Mouse (Mus musculus): ENCODE measurements around the gene Rrp8. TPM values are rescaled to one million over a fixed set of nuclear protein-coding genes. Genes with fewer than 3 reads are reported as not detected.
A peak's percentile ranks its signal among the peaks of the same experiment; 100 is the strongest.

Gene Rrp8
- 35.4 and 44.0 TPM in 2 replicates for polyA plus RNA-seq (2016; fragmentation: Nextera tagmentation; extraction: Ambion mirVana)

DNA sequence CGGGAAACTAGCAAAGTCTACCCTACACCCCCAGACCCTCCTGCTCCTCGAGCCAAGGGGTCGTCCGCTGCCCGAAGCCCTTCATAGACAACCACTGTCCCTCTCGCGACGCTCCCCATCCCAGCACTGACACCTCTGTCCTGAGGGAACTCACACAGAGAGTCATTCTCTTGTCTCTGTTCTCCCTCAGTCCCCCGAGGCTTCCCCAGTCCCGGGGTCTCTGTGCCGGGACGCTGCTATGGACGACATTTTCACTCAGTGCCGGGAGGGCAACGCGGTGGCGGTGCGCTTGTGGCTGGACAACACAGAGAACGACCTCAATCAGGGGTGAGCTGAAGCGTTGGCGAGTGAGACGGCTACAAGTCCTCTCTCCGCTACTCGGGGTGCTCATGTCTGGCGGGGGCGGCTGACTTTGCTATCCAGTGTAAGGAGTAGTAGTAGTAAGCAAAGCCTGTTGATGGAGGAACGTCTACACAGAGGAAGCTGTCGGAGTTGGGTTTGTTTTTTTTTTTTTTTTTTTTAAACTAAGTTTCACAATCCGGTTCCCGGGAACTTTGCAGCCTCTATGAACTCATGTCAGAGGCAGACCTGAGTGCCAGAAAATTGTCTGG is at the start of gene Rrp8:
Rrp8 (minus strand) TSS at position 475 of the 611 bp plus-strand sequence.
- Histone ChIP-seq H3K27me3 (ENCODE audit: low read depth, poor library complexity, severe bottlenecking) (no peaks in the 10 kb centered on the region), H3K4me3 (peak within 1 kb of the TSS; percentile 91), H3K36me3 (peaks cover 52% of the 10 kb centered on the region), H3K4me1 (peaks cover 40% of the 10 kb centered on the region), H3K27ac (replicated peaks) (peak within 1 kb of the TSS; percentile 92), H3K9me3 (replicated peaks) (no peaks in the 10 kb centered on the region)
- DNase-seq (ENCODE audit: low spot score): no peak
- WGBS: 2% methylated on average over 30 of the region's 30 CpGs

GRCm38 (mm10) chr7:105786506-105787284 is 49.5 kb upstream of the Rrp8 start:
- Histone ChIP-seq H3K36me3 (peaks cover 29% of the 10 kb centered on the region), H3K4me3 (peak overlapping the region; percentile 92), H3K27ac (replicated peaks) (peak overlapping the region; percentile 99), H3K27me3 (ENCODE audit: low read depth, poor library complexity, severe bottlenecking) (peaks cover 44% of the 10 kb centered on the region), H3K4me1 (peaks cover 60% of the 10 kb centered on the region), H3K9me3 (replicated peaks) (no peaks in the 10 kb centered on the region)
- DNase-seq (ENCODE audit: low spot score): no peak
- 7% methylated on average over 19 of the region's 20 CpGs for WGBS

- no peak for DNase-seq (ENCODE audit: low spot score)
- Histone ChIP-seq H3K4me1 (peaks cover 60% of the 10 kb centered on the region), H3K36me3 (peaks cover 50% of the 10 kb centered on the region), H3K27ac (replicated peaks) (no peak overlapping the region), H3K9me3 (replicated peaks) (no peaks in the 10 kb centered on the region), H3K27me3 (ENCODE audit: low read depth, poor library complexity, severe bottlenecking) (peaks cover 25% of the 10 kb centered on the region), H3K4me3 (peak overlapping the region; percentile 20; the same call in 1 of the 2 replicates)
- 44% methylated on average over 4 of the region's 4 CpGs for WGBS
Observed at GRCm38 (mm10) chr7:105784556-105784955, 47.4 kb upstream of the Rrp8 start.

DNA sequence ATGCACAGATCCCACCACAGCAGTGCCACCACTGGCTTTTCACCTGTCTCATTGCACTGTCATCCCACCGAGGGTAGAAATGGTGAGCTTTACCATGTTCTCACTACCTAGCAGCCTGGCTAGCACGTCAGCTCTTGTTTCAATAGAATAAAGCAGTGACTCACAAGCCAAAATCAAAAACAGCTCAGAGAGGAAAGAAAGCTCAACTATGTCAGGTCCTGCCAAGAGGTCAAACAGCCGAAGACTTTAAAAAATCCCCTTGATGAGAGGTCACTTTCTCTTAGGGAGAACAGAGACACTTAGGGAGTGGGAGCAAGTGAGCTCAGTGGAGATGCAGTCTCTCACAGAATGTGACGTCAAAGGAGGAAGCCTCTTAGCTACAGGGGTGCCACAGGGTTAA is 46.7 kb upstream of the Rrp8 start:
- Histone ChIP-seq H3K4me3 (no peak overlapping the region), H3K36me3 (peaks cover 57% of the 10 kb centered on the region), H3K4me1 (peaks cover 65% of the 10 kb centered on the region), H3K27me3 (ENCODE audit: low read depth, poor library complexity, severe bottlenecking) (peaks cover 18% of the 10 kb centered on the region), H3K9me3 (replicated peaks) (no peaks in the 10 kb centered on the region), H3K27ac (replicated peaks) (no peak overlapping the region)
- DNase-seq (ENCODE audit: low spot score): no peak
- WGBS: 47% methylated on average over 4 of the region's 4 CpGs

DNA sequence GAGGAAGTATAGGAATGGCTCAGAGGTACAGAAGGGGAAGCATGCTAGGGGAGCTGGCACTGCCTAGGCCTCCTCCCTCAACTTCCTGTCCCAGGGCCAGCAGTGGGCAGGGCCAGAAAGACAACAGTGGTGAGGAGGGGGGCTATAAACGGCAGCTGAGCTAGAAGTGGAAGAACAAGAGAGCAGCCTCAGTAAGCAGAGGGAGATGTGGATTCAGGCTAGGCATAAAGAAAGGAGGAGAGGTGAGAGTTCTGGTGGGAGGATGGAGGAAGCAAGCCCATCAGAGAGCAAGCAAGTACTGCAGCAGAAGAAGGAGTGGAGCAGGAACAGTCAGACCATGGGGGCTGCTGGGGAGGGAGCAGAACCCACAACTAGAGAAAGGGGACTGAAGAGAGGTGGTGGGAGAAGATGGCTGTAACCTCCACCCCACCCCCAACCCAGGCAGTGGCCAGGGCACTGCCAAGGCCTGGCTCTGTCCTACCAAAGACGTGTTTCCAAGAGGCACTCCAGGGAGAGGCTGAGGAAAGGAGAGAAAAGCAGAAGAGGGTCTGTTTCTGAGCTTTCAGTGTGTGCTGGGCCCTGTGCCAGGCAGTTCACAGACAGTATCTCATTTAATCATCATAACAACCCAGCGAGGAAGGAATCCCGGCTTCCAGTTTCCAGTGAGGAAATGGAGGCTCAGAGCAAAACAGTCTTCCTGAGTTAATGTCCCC is 41.5 kb upstream of the Rrp8 start:
- WGBS: 52% methylated on average over 4 of the region's 4 CpGs
- no peaks in the 10 kb centered on the region for H3K27me3 ChIP-seq (ENCODE audit: low read depth, poor library complexity, severe bottlenecking)
- peak overlapping the region; percentile 60 for H3K27ac ChIP-seq (replicated peaks)
- H3K4me3 ChIP-seq: 0 out of 2 replicates have a peak overlapping the region, but pooled peaks have one; percentile 14
- peaks cover 48% of the 10 kb centered on the region for H3K4me1 ChIP-seq
- H3K9me3 ChIP-seq (replicated peaks): no peaks in the 10 kb centered on the region
- DNase-seq (ENCODE audit: low spot score): no peak
- H3K36me3 ChIP-seq: peaks cover 64% of the 10 kb centered on the region

DNA sequence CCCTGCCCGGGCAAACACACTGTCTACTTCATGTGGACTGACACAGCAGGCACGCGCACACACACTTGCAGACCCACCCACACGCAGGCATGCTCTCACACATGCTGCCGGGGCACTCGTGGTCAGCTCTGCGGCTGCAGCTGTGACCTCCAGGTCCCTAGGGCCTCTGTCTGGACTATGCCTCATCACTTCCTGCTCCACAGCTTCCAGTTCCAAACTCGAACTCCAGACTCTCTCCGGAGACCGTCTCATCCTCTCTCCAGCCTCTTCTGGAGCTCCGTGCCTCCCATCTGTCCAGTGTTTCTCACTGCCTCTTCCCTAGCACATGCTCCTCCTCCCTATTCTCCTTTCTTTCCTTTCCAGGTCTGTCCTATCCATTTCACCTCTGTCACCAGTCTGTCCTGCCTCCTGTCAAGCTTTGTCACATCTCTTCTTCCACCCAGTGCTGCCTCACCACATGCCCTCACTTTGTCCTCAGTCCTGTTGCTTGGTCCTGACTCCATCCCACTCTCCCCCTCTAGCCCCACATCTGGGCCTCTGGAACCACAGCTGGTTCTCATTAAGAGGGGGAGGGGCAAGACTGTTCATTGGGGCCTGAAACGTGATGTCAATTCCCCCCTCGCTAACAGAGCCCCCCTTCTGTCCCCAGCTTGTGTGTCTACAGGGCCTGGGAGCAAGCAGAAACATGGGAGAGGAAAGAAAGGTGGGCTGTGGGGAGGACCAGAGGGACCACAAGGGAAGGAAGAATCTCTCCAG is 40.8 kb upstream of the Rrp8 start:
- DNase-seq (ENCODE audit: low spot score): peak; percentile 48
- 70% methylated on average over 13 of the region's 13 CpGs for WGBS
- peak overlapping the region; percentile 60 for H3K27ac ChIP-seq (replicated peaks)

DNA sequence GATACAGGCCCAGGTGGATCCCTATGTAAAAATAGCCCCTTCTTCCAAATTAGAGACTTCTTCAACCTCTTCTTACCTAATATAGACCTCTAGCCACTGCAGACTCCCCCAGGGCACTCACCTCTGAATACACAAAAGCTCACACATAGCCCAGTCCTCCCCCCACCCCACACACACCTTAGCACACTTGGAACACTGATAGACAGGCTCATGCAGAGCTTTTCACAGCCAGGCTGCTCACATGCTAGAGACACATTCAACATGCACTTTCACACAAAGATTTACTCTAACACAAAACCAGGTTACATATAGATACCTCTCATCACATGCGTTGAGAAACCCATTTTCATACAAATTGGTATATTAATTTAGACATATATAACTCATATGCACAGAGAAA is 40.1 kb upstream of the Rrp8 start:
- H3K27me3 ChIP-seq (ENCODE audit: low read depth, poor library complexity, severe bottlenecking): no peaks in the 10 kb centered on the region
- H3K9me3 ChIP-seq (replicated peaks): no peaks in the 10 kb centered on the region
- peaks cover 43% of the 10 kb centered on the region for H3K4me1 ChIP-seq
- DNase-seq (ENCODE audit: low spot score): no peak
- peaks cover 69% of the 10 kb centered on the region for H3K36me3 ChIP-seq
- 94% methylated on average over 1 of the region's 1 CpGs for WGBS
- H3K4me3 ChIP-seq: no peak overlapping the region
- no peak overlapping the region for H3K27ac ChIP-seq (replicated peaks)

More for the DNA sequence above, 40.8 kb upstream of the Rrp8 start:
- Histone ChIP-seq H3K9me3 (replicated peaks) (no peaks in the 10 kb centered on the region), H3K4me3 (peak overlapping the region; percentile 14; the same call in 1 of the 2 replicates), H3K36me3 (peaks cover 68% of the 10 kb centered on the region), H3K27me3 (ENCODE audit: low read depth, poor library complexity, severe bottlenecking) (no peaks in the 10 kb centered on the region), H3K4me1 (peaks cover 47% of the 10 kb centered on the region)

DNA sequence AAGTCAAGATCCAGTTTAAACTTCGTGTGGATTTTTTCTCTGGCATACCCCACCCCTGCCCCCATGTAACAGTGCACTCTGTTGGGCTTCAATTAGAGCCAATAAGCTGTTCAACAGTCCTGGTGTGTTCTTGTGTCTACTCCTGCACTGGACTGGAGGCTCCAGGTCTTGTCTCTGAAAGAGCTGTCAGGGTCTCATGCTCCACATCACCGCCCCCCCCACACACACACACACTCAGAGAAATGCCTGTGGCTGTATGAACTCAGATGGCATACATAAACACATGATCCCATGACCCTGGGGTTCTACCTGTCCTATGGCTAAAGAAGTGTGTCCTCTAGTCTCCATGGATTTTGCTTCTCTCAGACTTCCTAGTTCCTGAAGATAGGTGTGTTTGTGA is 38.8 kb upstream of the Rrp8 start:
- H3K36me3 ChIP-seq: peaks cover 69% of the 10 kb centered on the region
- no peak for DNase-seq (ENCODE audit: low spot score)
- no peak overlapping the region for H3K27ac ChIP-seq (replicated peaks)
- 88% methylated on average over 2 of the region's 2 CpGs for WGBS
- no peaks in the 10 kb centered on the region for H3K9me3 ChIP-seq (replicated peaks)
- peaks cover 43% of the 10 kb centered on the region for H3K4me1 ChIP-seq
- no peaks in the 10 kb centered on the region for H3K27me3 ChIP-seq (ENCODE audit: low read depth, poor library complexity, severe bottlenecking)
- H3K4me3 ChIP-seq: no peak overlapping the region

DNA sequence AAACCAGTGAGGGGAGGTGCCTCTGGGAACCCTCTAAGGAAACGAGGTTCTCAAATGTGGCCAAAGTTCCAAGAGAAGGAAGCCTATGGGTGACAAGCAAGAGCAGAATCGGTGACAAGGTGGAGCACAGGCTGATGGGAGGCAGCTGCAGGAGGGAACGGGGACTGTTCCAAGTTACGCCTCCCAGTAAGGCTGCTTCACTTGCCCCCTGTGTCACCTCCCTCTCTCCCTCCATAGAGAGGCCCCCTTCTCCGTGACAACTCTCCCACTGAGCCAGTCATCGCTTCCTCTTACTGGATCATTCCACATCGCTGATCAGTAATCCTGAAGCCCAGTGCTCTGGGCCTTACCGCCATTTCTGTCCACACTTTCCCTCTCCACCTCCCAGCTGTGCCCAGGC is 37.5 kb upstream of the Rrp8 start:
- Histone ChIP-seq H3K27me3 (ENCODE audit: low read depth, poor library complexity, severe bottlenecking) (no peaks in the 10 kb centered on the region), H3K27ac (replicated peaks) (0 out of 2 replicates have a peak overlapping the region, but pooled peaks have one; percentile 28), H3K4me1 (peaks cover 43% of the 10 kb centered on the region), H3K9me3 (replicated peaks) (no peaks in the 10 kb centered on the region), H3K36me3 (peaks cover 68% of the 10 kb centered on the region), H3K4me3 (no peak overlapping the region)
- 47% methylated on average over 8 of the region's 8 CpGs for WGBS
- no peak for DNase-seq (ENCODE audit: low spot score)

GRCm38 (mm10) chr7:105773041-105773440 is 35.9 kb upstream of the Rrp8 start:
- peaks cover 41% of the 10 kb centered on the region for H3K4me1 ChIP-seq
- no peaks in the 10 kb centered on the region for H3K27me3 ChIP-seq (ENCODE audit: low read depth, poor library complexity, severe bottlenecking)
- no peak overlapping the region for H3K4me3 ChIP-seq
- peaks cover 54% of the 10 kb centered on the region for H3K36me3 ChIP-seq
- no peak for DNase-seq (ENCODE audit: low spot score)
- WGBS: 87% methylated on average over 5 of the region's 5 CpGs
- H3K27ac ChIP-seq (replicated peaks): no peak overlapping the region
- H3K9me3 ChIP-seq (replicated peaks): no peaks in the 10 kb centered on the region

DNA sequence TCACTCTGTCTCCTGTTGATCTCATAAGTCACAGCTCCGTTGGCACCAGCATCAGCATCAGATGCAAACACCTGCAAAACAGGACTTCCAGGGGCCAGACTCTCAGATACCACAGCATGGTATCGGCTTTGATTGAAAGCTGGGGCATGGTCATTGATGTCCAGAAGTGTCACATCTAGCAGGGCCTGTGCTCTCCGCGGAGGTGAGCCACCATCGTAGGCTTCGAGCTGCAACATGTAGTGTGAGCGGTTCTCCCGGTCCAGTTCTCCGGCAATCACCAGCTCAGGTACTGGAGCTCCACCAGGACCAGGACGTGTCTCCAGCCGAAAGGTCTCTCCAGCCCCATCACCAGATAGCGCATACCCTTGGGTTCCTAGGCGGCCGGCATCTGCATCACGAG is 35.1 kb upstream of the Rrp8 start:
- Histone ChIP-seq H3K27ac (replicated peaks) (no peak overlapping the region), H3K36me3 (peaks cover 56% of the 10 kb centered on the region), H3K9me3 (replicated peaks) (no peaks in the 10 kb centered on the region), H3K4me3 (no peak overlapping the region), H3K27me3 (ENCODE audit: low read depth, poor library complexity, severe bottlenecking) (no peaks in the 10 kb centered on the region), H3K4me1 (peaks cover 43% of the 10 kb centered on the region)
- no peak for DNase-seq (ENCODE audit: low spot score)
- 94% methylated on average over 15 of the region's 15 CpGs for WGBS

DNA sequence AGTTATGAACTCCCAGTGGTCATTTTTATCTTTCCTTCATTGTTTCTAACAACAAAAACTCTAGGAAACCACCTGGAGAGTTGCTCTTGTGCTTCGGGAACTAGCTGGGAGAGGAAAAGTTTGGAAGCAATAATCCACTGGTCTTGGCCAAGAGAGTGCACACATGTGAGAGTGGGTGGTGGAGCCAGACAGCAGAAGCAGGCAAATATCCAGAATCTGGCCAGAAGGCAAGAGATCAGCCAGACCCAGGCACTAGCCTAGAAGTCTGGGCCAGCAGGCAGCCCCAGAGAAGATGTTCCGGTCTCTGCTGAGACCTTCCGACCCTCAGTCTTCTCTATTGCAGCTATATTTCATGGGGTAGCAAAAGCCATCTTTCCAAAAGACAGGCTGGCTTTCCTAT is 32.8 kb upstream of the Rrp8 start:
- H3K4me1 ChIP-seq: peaks cover 43% of the 10 kb centered on the region
- H3K4me3 ChIP-seq: no peak overlapping the region
- no peak overlapping the region for H3K27ac ChIP-seq (replicated peaks)
- peaks cover 9% of the 10 kb centered on the region for H3K27me3 ChIP-seq (ENCODE audit: low read depth, poor library complexity, severe bottlenecking)
- 93% methylated on average over 3 of the region's 3 CpGs for WGBS
- DNase-seq (ENCODE audit: low spot score): no peak
- H3K36me3 ChIP-seq: peaks cover 65% of the 10 kb centered on the region
- no peaks in the 10 kb centered on the region for H3K9me3 ChIP-seq (replicated peaks)

Measured in midbrain, embryonic 10.5 days (tissue).